Mouse (Mus musculus): ENCODE results near the gene Ltbp1.

GRCm38 (mm10) chr17:75323229-75323628 is 317.9 kb downstream of the Ltbp1 start:
- TF ChIP-seq CTCF (IDR thresholded peaks at IDR 0.05; ENCODE audit: extremely low read depth, insufficient read length, insufficient replicate concordance, low read depth, low read length): no peak
- no peak for TF ChIP-seq POLR2A (IDR thresholded peaks at IDR 0.05; ENCODE audit: low read depth, low read length)
